Mouse (Mus musculus) erythroblast, embryonic 14.5 days (primary cell): ENCODE data around the gene Zfp94.

Source experiments
- GATA1 ChIP-seq: IDR thresholded peaks from 2 replicates; pipeline ENCODE4 v1.6.1; 2012; ENCODE audit warnings: low read length, inconsistent platforms, mixed read lengths
- TAL1 ChIP-seq: IDR thresholded peaks from 3 replicates; pipeline ENCODE4 v1.6.1; 2012; ENCODE audit warnings: low read length, inconsistent platforms, mixed read lengths

DNA sequence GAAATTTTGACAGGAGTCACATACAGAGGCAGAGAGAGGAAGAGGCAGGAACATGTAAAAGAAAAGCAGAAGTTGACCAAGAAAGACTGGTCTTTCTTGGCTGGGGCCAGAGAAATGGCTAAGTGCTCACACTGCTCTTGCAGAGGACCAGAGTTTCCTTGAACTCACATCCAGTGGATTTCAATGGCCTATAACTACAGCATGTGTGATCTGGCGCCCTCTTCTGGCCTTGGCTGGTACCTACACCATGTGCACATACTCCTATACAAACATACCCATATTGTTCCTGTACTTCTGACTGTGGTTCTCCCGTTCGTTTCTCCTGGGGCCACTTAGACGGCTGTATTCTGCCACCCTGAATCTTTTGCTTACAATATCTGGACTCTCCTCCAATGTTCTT, 44.5 kb upstream of the Zfp94 start:
- TF ChIP-seq GATA1 (no peak), TAL1 (no peak)
